Mouse (Mus musculus) small intestine, adult 10 weeks (tissue): ENCODE measurements around the gene Olfr561. TPM values are rescaled to one million over a fixed set of nuclear protein-coding genes. Genes with fewer than 3 reads are reported as not detected.

Experiments
- polyA plus RNA-seq: library from polyadenylated mRNA; stranded (reverse); fragments of 350-450 nt; fragmentation: Illumina TruSeq; extraction: RNeasy Lipid Tissue Mini Kit (QIAGEN cat#74804); gene quantifications from one replicate; pipeline ENCODE4 v1.2.3, GENCODE M21; 2014; ENCODE audit warnings: low replicate concordance

Olfr561 gene
- polyA plus RNA-seq = 0.26 TPM

DNA sequence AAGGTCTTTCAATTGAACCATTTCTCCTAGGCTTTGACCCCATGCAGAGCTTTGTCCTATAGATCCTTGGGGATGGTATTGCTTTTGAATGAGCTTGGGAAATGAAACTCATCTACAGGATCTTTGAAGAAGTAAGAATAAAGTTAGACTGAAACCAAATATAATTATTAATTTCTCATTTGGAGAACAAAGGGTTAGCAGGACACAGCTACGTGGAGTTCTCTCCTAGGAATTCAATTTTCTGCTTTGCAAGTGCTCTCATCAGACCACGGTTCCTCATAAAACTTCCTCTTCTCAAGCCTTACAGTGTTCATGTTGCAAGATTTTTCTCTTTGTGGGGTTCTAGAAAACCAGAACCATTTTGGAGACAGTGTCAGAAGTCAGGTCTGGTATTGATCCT is at the start of gene Olfr561:
TSS of gene Olfr561 (plus strand) at position 301 of the 400 bp plus-strand sequence.

DNA sequence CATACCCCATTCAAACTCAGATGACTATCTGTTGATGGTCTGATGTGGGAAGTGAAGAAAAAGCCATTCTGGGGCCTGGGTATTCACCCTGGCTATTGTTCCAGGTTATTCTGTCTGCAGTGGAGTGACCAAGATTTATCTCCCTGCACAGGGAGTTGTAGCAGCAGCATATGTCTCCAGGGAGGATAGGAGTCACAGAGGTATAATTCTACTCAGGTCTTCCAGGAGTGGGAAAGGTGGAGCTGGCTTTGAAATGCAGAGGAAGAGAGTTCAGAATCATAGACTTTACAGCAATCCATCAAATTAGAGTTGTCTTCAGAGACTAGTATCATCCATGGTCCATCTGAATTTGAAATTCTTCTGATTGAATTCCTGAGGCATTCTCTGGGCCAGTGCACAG is 43.6 kb upstream of the Olfr561 start, which contains the start of gene Olfr559:
TSS of gene Olfr559 (minus strand) at position 101 of the 400 bp plus-strand sequence.

DNA sequence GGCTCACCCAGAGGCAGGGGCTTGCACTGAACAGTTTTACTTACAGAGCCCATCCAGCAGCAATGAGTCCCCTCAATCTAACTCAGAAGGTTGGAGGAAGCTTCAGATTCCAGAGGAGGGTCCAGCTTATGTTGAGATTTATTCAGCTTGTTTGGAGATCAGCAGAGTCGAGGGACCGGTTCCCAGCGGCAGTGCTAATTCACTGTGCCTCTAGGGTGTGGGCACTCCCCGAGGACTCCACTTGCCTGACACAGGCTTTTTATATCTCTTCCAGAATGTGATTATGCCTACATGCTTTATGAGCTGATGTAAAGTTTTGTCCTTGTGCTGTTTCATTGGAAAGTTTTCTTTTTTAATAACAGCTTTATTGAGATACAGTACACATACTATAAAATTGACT is 11.8 kb upstream of the Olfr561 start, which contains the start of the genes Olfr560 and Olfr78:
TSS of gene Olfr560 (minus strand) at position 101 of the 400 bp plus-strand sequence.
TSS of gene Olfr78 (minus strand) at position 206 of the 400 bp plus-strand sequence.

DNA sequence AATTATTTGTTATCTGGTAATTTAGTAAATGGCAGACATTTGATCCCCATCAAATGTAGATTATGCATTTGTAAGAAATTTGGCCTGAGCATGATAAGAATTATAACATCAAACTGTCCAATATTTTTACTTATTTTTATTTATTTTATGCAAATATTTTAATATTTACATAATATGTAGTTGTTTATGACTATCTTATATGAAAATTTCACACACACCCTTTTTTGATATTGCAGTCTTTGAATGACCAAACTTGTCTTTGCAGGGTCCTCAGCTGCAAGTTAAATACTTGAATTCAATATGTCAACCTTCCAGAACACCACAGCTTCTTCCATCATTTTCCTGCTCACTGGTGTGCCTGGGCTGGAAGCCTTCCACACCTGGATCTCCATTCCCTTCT is 32.2 kb downstream of the Olfr561 start, which contains the start of gene Olfr564:
TSS of gene Olfr564 (plus strand) at position 301 of the 400 bp plus-strand sequence.

Other genes starting within 250 kb of the Olfr561 start
- gene Olfr547, start 236.5 kb upstream of the Olfr561 start, polyA plus RNA-seq = not detected
- not detected for gene Olfr548-ps1, start 230.3 kb upstream of the Olfr561 start, polyA plus RNA-seq
- not detected for gene Olfr549, start 221.4 kb upstream of the Olfr561 start, polyA plus RNA-seq
- gene Trim21, start 205.7 kb upstream of the Olfr561 start, polyA plus RNA-seq = 15.3 TPM
- gene Olfr550, start 199.8 kb upstream of the Olfr561 start, polyA plus RNA-seq = not detected
- gene Olfr551, start 179.3 kb upstream of the Olfr561 start, polyA plus RNA-seq = not detected
- gene Olfr552, start 173.5 kb upstream of the Olfr561 start, polyA plus RNA-seq = not detected
- gene Olfr553, start 153.0 kb upstream of the Olfr561 start, polyA plus RNA-seq = not detected
- gene Olfr554, start 132.8 kb upstream of the Olfr561 start, polyA plus RNA-seq = not detected
- gene Olfr555, start 112.4 kb upstream of the Olfr561 start, polyA plus RNA-seq = not detected
- not detected for gene Olfr556, start 106.3 kb upstream of the Olfr561 start, polyA plus RNA-seq
- gene Trim68, start 83.9 kb upstream of the Olfr561 start, polyA plus RNA-seq = 3.0 TPM
- gene Olfr557, start 75.3 kb upstream of the Olfr561 start, polyA plus RNA-seq = not detected
- 2.3 TPM for gene Olfr558, start 69.0 kb upstream of the Olfr561 start, polyA plus RNA-seq
- gene Olfr33, start 52.2 kb upstream of the Olfr561 start, polyA plus RNA-seq = not detected
- gene Olfr559, start 43.7 kb upstream of the Olfr561 start, polyA plus RNA-seq = not detected
- gene Olfr560, start 11.9 kb upstream of the Olfr561 start, polyA plus RNA-seq = 0.30 TPM
- gene Olfr78, start 11.8 kb upstream of the Olfr561 start, polyA plus RNA-seq = 1.3 TPM
- gene Olfr564, start 32.3 kb downstream of the Olfr561 start, polyA plus RNA-seq = not detected
- not detected for gene Olfr566, start 87.5 kb downstream of the Olfr561 start, polyA plus RNA-seq
- gene Olfr568, start 105.9 kb downstream of the Olfr561 start, polyA plus RNA-seq = not detected
- gene Olfr569, start 119.7 kb downstream of the Olfr561 start, polyA plus RNA-seq = not detected
- not detected for gene Olfr570, start 123.4 kb downstream of the Olfr561 start, polyA plus RNA-seq
- not detected for gene Olfr571, start 146.3 kb downstream of the Olfr561 start, polyA plus RNA-seq
- gene Olfr572, start 153.2 kb downstream of the Olfr561 start, polyA plus RNA-seq = not detected
- gene Olfr573-ps1, start 171.4 kb downstream of the Olfr561 start, polyA plus RNA-seq = not detected
- gene Olfr574, start 177.2 kb downstream of the Olfr561 start, polyA plus RNA-seq = not detected
- not detected for gene Olfr575, start 187.6 kb downstream of the Olfr561 start, polyA plus RNA-seq
- gene Olfr576, start 191.4 kb downstream of the Olfr561 start, polyA plus RNA-seq = not detected
- gene Olfr577, start 204.7 kb downstream of the Olfr561 start, polyA plus RNA-seq = not detected
- not detected for gene Olfr578, start 218.1 kb downstream of the Olfr561 start, polyA plus RNA-seq